Comparison of ENCODE assay signal across 8 mouse cellular contexts in genomic region chr6:119521931-119522391, GRCm38 (mm10). TPM values are rescaled to one million over a fixed set of nuclear protein-coding genes. Genes with fewer than 3 reads are reported as not detected.
A peak's percentile ranks its signal among the peaks of the same experiment; 100 is the strongest.
DNase-seq lines count a peak whose midpoint lies in the region; ATAC-seq and TF ChIP-seq lines count a peak whose summit lies in the region.

No protein-coding gene starts in this region.

- 30% methylated on average over 3 of the region's 3 CpGs for WGBS in embryonic facial prominence, embryonic 10.5 days
- WGBS in liver, embryonic 11.5 days, result 30% methylated on average over 3 of the region's 3 CpGs

- peaks cover 36% of the 10 kb centered on the region for H3K4me1 ChIP-seq in embryonic facial prominence, embryonic 10.5 days
- 0 out of 2 replicates have a peak, but pooled peaks cover 2% of the 10 kb centered on the region for H3K4me1 ChIP-seq in liver, embryonic 11.5 days (replicated peaks; ENCODE audit: control insufficient read depth, insufficient read depth, low read length)

- ATAC-seq in megakaryocyte-erythroid progenitor cell, adult 5-6 weeks (replicated peaks; ENCODE audit: low FRiP score, low TSS enrichment, poor library complexity, severe bottlenecking), result no peak
- no peak for ATAC-seq in liver, embryonic 11.5 days (replicated peaks; ENCODE audit: low FRiP score)

- H3K27me3 ChIP-seq in embryonic facial prominence, embryonic 10.5 days (replicated peaks; ENCODE audit: low read depth, poor library complexity, severe bottlenecking), result no peaks in the 10 kb centered on the region
- no peaks in the 10 kb centered on the region for H3K27me3 ChIP-seq in liver, embryonic 11.5 days (replicated peaks; ENCODE audit: control insufficient read depth, insufficient read depth, low read length)

- no peaks in the 10 kb centered on the region for H3K9me3 ChIP-seq in embryonic facial prominence, embryonic 10.5 days
- no peaks in the 10 kb centered on the region for H3K9me3 ChIP-seq in liver, embryonic 11.5 days (ENCODE audit: control insufficient read depth, low read length)

- H3K4me2 ChIP-seq in liver, embryonic 11.5 days, result no peak overlapping the region

- H3K27ac ChIP-seq in left cerebral cortex, adult 2 months, result peak overlapping the region; percentile 59; the same call in 1 of the 2 replicates
- H3K27ac ChIP-seq in embryonic facial prominence, embryonic 10.5 days (replicated peaks), result peak overlapping the region; percentile 21; the same call in 1 of the 2 replicates
- no peak overlapping the region for H3K27ac ChIP-seq in liver, embryonic 11.5 days (ENCODE audit: low read depth, low read length)

- no peak overlapping the region for H3K9ac ChIP-seq in liver, embryonic 11.5 days (ENCODE audit: low read depth, low read length)

- H3K4me3 ChIP-seq in left cerebral cortex, adult 2 months, result no peak overlapping the region
- H3K4me3 ChIP-seq in embryonic facial prominence, embryonic 10.5 days, result no peak overlapping the region
- H3K4me3 ChIP-seq in liver, embryonic 11.5 days (ENCODE audit: low read depth, low read length), result no peak overlapping the region

- TF ChIP-seq CTCF in left cerebral cortex, adult 2 months (IDR thresholded peaks at IDR 0.05), result no peak

- intact Hi-C loops in left cerebral cortex, adult 2 months (cut with DNase I), result no loop called here
- intact Hi-C loops in left cerebral cortex, postnatal 10 days (cut with DNase I), result no loop called here
- intact Hi-C loops in left cerebral cortex, postnatal 4 days (cut with DNase I), result no loop called here

- peaks cover 2% of the 10 kb centered on the region; the same call in 1 of the 2 replicates for H3K36me3 ChIP-seq in embryonic facial prominence, embryonic 10.5 days (replicated peaks)
- H3K36me3 ChIP-seq in liver, embryonic 11.5 days (ENCODE audit: control insufficient read depth, insufficient read depth, low read length), result no peaks in the 10 kb centered on the region

- DNase-seq in left cerebral cortex, adult 2 months (ENCODE audit: extremely low spot score in 1 of 2, low spot score in 2 of 2), result peak in 1 of 2 experiments; percentile 55
- DNase-seq in left cerebral cortex, postnatal 10 days (ENCODE audit: extremely low spot score in 1 of 2, low spot score in 2 of 2), result no peak
- no peak for DNase-seq in embryonic facial prominence, embryonic 10.5 days (ENCODE audit: low spot score)
- peak; percentile 14 for DNase-seq in left cerebral cortex, postnatal 4 days
- DNase-seq in thymus, postnatal 14 days, result peak; percentile 62
- no peak for DNase-seq in gastrocnemius, postnatal 4 days (ENCODE audit: low spot score in 2 of 2)
- DNase-seq in liver, embryonic 11.5 days (ENCODE audit: low spot score), result no peak

RNA-seq across cellular contexts. Expression of gene Wnt5b, which starts 22.2 kb away (rescaled TPM):
- 1 to 10 TPM; 1.7 to 1.9 TPM for total RNA-seq in left cerebral cortex, adult 2 months (2021)
- total RNA-seq in left cerebral cortex, postnatal 10 days (2021), result 1 to 10 TPM; 1.7 to 1.9 TPM
- 13.2 and 14.2 TPM in 2 replicates for polyA plus RNA-seq in embryonic facial prominence, embryonic 10.5 days (2016; fragmentation: Nextera tagmentation; extraction: Ambion mirVana)
- 1 to 10 TPM; 2.4 to 3.0 TPM for total RNA-seq in left cerebral cortex, postnatal 4 days (2021)
- not detected in 2 replicates for total RNA-seq in megakaryocyte-erythroid progenitor cell, adult 5-6 weeks (2014; fragmentation: Nextera tagmentation)
- not detected in 2 replicates for total RNA-seq in megakaryocyte-erythroid progenitor cell, adult 5-6 weeks (2017)
- total RNA-seq in gastrocnemius, postnatal 4 days (2021), result 1 to 10 TPM; 4.4 to 4.9 TPM
- 3.2 and 3.3 TPM in 2 replicates for polyA plus RNA-seq in liver, embryonic 11.5 days (2014; fragmentation: Nextera tagmentation; extraction: Ambion mirVana)

RNA-seq across cellular contexts. Expression of gene Fbxl14, which starts 42.5 kb away (rescaled TPM):
- total RNA-seq in left cerebral cortex, adult 2 months (2021), result 10 to 100 TPM; 35.9 to 40.4 TPM
- total RNA-seq in left cerebral cortex, postnatal 10 days (2021), result 10 to 100 TPM; 20.6 to 21.6 TPM
- polyA plus RNA-seq in embryonic facial prominence, embryonic 10.5 days (2016; fragmentation: Nextera tagmentation; extraction: Ambion mirVana), result 3.4 and 3.6 TPM in 2 replicates
- 10 to 100 TPM; 28.0 to 28.5 TPM for total RNA-seq in left cerebral cortex, postnatal 4 days (2021)
- 31.8 and 40.4 TPM in 2 replicates for total RNA-seq in megakaryocyte-erythroid progenitor cell, adult 5-6 weeks (2014; fragmentation: Nextera tagmentation)
- 39.9 and 41.0 TPM in 2 replicates for total RNA-seq in megakaryocyte-erythroid progenitor cell, adult 5-6 weeks (2017)
- total RNA-seq in gastrocnemius, postnatal 4 days (2021), result 10 to 100 TPM; 18.4 to 19.5 TPM
- 6.7 and 6.9 TPM in 2 replicates for polyA plus RNA-seq in liver, embryonic 11.5 days (2014; fragmentation: Nextera tagmentation; extraction: Ambion mirVana)

Comparison
In these comparisons a context has a peak if more than half of its experiments do, and no peak if none do; other contexts are left out.
1. DNase-seq: peak in left cerebral cortex, postnatal 4 days (single experiment) and thymus, postnatal 14 days (single experiment); none in left cerebral cortex, postnatal 10 days (0 of 2), embryonic facial prominence, embryonic 10.5 days (single experiment), gastrocnemius, postnatal 4 days (0 of 2) and liver, embryonic 11.5 days (single experiment).